Mouse (Mus musculus): ENCODE measurements around the gene Exd1. TPM values are rescaled to one million over a fixed set of nuclear protein-coding genes. Genes with fewer than 3 reads are reported as not detected.

Exd1 gene
- under 1 TPM; 0.64 to 0.76 TPM for total RNA-seq (2021)
- long read RNA-seq, partial matches to known transcripts: 0 of 1 reads
- long read RNA-seq, other reads (novel, unspliced or antisense): 1 of 1 reads

DNA sequence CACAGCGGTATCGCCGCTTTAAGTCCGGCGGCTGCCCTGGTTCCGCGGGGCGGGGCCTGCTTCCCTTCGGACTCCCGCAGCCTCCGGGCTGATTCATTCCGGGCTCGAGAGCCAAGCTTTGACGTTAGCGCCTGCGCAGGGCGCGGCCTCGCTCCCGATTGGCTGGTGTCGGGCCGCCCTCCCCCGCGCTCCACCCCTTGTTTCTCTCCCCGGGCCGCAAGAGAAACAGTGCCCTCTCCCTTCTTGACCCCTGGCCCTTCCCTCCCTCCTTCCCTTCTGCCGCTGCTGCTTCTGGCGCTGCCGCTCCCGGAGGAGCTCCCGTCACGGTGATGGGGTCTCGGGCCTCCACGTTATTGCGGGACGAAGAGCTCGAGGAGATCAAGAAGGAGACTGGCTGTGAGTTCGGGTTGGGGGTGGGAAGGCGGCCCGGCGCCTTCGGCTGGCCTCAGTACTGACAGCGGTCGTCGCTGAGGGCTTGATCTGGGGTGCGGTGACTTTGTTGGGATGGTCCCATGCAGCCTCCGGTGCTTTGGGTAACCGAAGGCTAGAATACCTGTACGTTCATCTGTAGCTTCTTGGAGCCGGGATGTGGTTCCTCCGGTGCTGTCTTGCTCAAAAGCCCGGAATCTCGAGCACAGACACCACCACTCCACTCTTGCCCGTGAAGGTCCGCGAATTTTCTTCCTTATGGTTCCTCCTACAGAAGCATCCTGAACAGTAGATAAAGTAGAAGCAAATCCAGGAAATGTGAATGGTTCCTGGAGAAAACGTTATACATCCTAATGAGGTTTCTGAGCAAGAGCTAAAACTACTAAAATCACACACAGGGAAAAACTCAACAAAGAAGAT is at the start of gene Exd1, which contains the start of gene Chp1:
TSS of gene Exd1 (minus strand) at position 106 of the 849 bp plus-strand sequence.
TSS of gene Chp1 (plus strand) at position 176 of the 849 bp plus-strand sequence.
- peak; percentile 98 to 99 for DNase-seq (ENCODE audit: low spot score in 2 of 2)

DNA sequence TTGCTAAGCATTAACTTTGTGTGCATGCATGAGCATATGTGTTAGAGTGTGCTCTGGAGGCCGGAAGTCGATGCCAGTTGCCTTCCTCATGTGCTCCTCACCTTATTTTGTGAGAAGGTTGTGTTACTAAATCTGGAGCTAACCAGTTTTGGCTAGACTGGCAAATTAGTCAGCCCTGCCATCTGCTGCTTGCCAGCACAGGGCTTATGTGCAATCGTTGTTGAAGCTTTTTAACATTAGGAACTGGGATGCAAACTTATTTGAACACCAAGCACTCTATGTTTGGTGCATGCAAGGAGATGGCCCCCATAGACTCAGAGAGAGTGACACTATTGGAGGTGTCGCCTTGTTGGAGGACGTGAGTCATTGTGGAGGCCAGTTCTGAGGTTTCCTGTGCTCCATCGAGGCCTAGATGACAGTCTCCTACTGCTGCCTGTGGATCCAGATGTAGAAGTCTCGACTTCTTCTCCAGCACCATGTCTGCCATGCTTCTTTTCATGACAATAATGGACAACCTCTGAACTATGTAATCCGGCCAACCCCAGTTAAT is 49.4 kb upstream of the Exd1 start:
- peak; percentile 53 to 75 for DNase-seq (ENCODE audit: low spot score in 2 of 2)

DNA sequence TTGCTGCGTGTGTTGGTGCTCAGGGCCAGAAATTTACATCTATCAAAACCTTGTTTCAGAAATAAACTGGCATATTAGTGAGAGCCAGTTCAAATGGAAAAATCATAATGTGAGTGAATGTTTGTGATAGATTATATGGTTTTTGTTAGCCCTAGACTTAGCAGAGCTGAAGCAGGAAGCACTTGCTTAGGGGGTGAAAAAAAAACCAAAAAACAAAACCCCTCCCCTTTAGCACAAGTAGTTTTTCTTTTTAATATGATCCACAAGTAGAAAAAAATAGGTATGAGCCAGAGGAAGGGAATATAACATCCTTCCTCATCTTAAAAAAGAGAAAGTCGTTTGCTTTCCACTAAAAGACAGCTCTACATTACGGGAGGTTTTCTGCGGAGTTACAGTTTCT is 47.9 kb upstream of the Exd1 start:
- DNase-seq (ENCODE audit: low spot score in 2 of 2): no peak

DNA sequence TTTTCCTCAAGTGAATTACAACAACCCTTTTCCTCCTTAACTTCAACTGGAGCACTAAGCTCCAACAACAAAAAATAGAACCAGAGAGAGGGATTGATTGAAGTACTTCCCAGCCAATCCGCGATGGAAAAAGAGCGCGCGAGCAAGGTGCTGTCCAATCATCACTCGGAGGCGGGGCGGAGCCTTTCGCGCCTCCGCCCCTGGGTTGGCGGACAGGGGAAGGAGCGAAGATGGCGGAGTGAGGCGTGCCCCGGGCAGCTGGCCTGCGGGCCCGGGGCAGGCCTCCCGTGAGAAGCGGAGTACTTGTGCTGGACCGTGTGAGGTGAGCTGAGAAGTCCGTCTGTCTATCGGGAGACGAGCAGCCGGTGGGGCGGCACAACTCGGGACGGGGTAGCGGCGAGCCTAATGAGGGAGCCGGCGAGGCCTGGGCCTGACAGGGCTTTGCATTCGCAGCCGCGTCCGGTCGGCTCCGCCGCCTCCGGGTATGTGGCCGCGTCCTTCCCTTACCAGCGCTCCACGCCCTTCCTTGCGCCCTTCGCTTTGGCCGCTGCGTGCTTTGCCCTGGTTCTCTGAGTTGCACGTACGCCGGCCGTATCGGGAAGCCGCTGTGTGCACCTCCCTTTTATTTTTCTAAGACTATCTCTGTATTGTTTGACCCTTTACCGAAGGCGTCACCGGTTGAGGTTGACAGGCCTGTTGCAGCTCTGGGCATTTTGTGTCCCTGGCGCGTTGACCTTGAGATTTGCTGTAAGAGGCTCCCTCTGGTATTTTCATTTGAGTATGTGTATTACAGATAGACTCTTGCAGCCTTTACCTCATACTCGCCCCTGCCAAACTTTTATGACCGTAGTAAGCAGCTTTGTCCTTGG is 46.9 kb upstream of the Exd1 start:
- DNase-seq (ENCODE audit: low spot score in 2 of 2): peak; percentile 95 to 99

DNA sequence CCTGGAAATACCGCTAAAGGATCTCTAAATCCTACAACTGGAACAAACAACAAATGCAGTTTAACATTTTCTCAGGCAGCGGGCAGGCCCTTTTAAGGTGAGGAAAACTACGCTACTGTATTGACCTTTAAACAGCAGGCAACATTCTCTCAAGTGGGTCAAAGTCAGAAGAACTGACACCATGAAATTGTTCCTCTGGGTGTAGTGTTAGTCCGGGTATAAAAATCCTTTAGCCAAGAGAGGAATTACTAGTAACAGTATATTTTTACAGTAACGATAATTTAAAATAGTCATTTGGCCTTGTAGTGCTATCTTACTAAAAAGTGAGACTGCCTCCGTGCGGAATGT is 46.3 kb upstream of the Exd1 start:
- no peak for DNase-seq (ENCODE audit: low spot score in 2 of 2)

DNA sequence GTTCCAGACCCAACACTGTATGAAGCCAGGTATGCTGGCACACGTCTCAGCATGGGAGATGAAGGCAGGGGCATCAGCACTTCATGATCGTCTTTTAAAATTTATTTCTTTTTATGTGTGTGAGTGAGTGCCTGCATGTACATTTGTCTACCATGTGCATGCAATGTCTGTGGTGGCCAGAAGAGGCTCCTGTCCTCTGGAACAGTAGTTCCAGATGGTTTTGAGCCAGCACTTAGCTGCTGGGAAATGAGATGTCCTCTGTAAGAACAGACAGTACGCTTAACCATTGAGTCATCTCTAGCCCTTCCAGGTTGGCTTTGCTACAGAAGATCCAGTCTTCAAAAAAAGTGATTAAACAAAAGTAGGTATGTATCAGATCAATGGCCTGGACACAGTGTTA is 43.8 kb upstream of the Exd1 start:
- no peak for DNase-seq (ENCODE audit: low spot score in 2 of 2)

DNA sequence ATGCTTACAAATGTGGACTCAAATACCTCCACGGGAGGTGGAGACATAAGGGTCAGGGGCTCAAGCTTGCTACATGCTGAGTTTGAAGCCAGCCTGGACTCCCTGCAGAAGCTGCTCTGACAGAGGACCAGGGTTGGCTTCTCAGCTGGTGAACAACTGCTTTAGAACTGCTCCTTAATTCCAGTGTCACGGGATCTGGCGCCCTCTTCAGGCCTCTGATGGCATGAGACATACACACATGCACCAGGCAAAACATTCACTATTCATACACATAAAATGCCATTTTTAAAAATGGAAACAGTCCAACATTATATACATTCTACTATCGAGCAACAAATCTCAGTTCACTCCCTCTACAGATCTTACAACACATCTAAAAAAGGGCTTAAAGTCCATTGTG is 40.0 kb upstream of the Exd1 start:
- DNase-seq (ENCODE audit: low spot score in 2 of 2): peak in 1 of 2 experiments; percentile 35

DNA sequence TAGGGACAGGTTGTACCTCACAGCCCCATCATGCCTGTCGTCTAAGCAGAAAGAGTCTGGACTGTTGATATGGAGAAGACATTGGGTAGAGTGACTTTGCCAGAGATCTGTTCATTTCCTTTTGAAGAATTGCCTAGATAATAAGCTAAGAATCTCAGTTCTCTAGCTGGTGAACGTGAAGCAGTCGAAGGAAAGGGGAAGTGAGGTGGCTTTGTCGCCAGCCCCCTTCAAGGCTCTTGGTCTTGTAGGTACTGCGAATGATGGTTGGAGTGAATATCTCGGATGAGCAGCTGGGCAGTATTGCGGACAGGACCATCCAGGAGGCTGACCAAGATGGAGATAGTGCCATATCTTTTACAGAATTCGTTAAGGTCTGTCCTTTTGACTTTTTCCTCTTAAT is 36.9 kb upstream of the Exd1 start:
- no peak for DNase-seq (ENCODE audit: low spot score in 2 of 2)

DNA sequence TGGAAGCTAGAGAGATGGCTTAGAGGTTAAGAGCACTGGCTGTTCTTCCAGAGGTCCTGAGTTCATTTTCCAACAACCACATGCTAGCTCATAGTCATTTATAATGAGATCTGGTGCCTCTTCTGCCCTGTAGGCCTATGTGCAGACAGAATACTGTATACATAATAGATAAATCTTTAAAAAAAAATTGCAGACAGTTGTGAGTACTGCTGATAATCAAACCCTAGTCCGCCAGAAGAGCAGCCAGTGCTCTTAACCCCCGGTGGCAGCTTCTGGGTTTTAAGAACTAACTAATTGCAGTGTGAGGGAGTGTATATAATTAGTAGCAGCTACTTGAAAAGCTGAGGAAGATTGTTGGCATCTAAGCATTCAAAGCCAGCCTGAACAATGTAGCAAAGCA is 36.0 kb upstream of the Exd1 start:
- DNase-seq (ENCODE audit: low spot score in 2 of 2): no peak

DNA sequence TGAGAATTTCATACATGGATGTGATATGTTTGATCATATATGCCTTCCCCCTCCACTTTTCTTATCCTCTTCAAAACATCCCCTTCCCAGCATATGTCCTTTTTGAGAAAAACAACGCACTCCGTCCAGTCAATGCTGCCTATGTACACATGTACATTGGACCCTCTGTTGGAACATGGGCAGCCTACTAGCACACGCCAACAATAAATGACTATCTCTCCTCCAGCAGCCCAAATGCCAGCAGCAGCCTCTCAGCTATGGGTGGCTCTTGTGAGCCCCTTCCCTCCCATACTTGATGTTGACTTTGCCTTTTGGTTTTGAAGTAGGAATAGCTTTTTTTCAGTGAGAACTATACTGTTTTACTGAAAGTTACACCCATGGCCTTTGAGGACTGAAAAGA is 34.1 kb upstream of the Exd1 start:
- no peak for DNase-seq (ENCODE audit: low spot score in 2 of 2)

DNA sequence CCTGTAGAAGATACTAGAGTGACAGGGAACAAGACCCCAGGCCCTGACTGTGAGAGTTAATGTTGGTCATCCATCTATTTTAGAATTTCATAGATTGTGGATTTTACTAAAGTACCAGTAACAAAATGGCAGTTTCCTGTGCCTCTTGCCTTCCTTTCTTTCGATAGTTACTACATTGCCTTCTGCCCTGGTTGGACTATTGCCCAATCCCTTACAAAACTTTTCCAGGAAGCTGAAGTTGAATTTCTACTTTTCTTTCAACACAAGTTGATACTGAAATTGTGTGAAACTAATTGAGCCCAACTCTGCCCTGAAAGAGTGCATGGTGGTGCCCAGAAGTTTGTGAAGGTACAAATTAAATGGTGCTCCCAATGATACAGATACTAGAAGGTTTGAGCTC is 25.0 kb upstream of the Exd1 start:
- no peak for DNase-seq (ENCODE audit: low spot score in 2 of 2)

DNA sequence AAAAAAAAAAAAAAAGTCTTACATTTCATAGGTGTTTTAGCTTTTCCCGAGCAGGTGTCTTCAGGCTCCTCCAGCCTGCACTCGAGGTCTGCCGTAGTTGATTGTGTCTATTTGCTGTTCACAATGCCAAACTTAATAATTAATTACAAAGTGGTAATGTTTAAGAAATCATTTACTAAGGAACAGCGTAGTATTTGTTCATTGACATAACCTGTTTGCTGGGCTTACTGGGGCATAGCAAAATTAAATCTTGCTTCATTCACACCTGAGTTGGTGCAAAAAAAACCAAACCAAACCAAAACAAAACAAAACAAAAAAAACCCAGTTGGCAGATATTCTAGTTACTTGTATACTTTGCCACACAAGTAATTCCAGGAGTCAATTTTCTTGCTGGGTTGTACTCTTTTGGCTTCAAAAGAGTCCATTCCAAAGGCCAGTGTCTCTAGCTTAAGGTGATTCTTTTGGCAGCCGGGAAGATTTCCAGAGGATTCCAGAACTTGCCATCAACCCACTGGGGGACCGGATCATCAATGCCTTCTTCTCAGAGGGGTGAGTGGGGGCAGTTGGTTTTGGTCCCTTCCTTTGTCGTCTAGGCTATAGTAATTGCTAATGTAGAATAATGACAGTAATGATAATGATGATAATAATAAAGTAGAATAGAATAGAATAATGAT is 18.9 kb upstream of the Exd1 start:
- no peak for DNase-seq (ENCODE audit: low spot score in 2 of 2)

DNA sequence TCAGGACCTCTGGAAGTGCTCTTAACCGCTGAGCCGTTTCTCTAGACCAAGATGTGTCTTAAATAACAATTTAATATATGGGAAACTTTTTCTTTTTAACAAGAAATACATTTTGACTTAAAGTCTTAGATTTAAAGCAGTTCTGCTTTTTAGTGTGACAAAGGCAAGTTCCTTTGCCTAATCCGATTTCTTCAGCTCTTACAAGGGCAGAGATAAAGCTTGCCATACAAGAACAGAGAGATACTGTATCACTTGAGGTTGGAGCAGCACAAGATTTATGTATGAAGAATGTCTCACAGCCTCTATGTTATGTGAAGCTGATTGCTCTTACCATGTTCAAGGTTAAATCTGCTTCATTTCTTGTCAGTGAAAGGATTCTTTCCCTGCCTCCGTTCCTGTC is 17.9 kb upstream of the Exd1 start:
- DNase-seq (ENCODE audit: low spot score in 2 of 2): no peak

DNA sequence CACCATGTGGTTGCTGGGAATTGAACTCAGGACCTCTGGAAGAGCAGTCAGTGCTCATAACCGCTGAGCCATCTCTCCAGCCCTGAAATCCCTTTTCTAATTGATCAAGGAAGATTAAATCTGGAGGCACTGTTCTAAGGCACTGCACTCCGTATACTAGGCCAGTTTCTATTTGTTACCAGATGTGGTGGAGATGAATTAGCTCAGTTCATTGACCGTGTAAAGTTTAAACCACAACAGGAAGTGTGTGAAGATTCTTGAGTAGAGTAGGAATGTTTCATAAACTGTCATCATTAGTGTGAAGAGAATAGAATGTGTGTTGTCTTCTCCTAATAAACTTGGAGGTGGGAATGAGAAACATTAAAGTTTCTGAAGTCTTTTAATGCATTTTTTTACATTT is 14.4 kb upstream of the Exd1 start:
- no peak for DNase-seq (ENCODE audit: low spot score in 2 of 2)

DNA sequence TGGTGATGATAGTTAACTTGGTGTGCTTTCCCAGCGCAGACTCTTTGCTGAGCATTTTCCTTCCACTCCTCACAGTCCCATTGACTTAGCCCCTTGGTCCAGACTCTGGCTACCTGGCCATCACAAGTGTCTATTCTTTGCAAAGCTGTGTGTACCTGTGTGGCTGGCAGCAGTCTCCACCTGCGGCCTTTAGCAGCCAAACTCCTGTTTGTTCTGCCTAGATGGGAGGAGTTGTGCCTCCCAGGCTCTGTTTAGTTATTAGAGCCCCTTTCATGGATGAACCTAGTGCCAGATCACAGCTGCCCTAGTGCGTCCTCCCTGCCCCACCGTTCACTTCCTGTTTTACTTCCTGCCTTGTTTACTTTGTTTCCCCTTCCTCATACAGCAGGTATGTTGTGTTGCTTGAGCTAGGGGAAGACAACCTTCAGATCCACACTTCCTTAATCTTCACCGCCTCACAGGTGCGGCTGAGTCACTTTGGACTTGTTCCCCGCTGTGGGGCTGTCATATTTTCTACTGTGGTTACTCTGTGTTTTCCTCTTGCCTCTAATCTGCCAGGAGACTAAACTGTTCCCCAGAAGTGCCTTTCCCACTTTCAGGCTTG is 11.4 kb upstream of the Exd1 start:
- no peak for DNase-seq (ENCODE audit: low spot score in 2 of 2)

DNA sequence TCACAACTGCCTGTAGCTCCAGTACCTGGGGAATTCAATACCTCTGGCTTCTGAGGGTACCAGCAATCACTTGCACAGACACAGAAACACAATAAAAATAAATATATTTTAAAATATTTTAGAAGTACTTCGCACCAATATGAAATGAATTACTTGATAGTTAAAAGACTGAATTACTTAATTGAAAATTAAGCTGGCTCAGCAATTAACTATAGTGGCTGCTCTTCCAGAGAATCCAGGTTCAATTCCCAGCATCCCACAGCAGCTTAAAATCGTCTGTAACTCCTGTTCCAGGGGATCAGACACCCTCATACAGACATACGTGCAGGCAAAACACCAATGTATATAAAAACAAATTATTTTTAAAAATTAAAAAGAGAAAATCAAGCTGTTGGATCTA is 10.6 kb upstream of the Exd1 start:
- DNase-seq (ENCODE audit: low spot score in 2 of 2): no peak

DNA sequence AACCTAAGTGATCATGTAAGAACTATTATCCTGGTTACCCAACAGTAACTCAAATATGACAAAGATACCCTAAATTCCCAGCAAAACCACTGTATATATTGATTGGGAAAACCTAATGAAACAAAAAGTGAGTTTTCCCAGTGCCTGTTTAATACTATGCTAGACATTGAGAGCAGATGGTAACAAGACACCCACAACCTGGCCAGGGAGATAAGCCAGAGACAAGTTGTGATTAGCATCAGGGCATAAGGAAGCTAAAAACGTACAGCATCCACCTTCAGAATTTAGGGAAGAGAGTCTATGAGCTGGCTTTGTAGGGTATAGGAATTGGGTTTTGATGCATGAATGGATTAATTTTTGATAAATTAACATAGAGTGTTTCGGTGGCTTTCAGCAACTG is 2.3 kb upstream of the Exd1 start:
- DNase-seq (ENCODE audit: low spot score in 2 of 2): peak in 1 of 2 experiments; percentile 44

DNA sequence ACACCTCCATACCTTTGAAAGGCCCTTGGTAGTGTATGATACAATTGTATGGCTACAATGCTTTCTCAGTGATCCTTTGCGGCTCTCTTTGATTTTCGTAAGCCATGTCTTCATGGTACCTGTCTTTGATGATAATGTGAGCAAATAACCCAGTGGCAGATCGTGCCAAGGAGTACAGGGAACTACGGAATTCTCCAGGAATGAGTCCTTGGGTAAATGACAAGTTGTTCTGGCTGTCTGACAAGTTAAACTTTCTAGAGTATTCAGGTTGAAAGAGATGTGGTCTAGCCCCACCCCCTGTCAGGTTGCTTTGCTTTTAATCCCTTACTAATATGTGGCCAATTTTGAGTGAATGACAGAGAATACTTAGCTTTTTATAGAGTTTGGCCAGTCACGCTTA is 1.3 kb upstream of the Exd1 start:
- DNase-seq (ENCODE audit: low spot score in 2 of 2): no peak

DNA sequence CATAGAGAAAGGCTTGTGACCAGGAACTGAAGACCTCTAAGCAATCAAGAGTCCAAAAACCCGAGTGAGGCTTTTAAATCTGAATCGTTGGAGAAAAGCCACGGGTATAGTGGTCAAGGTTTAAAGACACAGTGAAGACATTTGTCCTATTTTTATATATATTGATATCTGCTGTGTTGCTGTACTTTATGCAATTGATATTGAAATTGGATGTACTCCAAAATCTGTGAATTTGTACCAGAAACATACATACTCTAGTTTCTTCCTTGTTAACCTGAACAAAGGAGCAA is 889 bp upstream of the Exd1 start:
- no peak for DNase-seq (ENCODE audit: low spot score in 2 of 2)

DNA sequence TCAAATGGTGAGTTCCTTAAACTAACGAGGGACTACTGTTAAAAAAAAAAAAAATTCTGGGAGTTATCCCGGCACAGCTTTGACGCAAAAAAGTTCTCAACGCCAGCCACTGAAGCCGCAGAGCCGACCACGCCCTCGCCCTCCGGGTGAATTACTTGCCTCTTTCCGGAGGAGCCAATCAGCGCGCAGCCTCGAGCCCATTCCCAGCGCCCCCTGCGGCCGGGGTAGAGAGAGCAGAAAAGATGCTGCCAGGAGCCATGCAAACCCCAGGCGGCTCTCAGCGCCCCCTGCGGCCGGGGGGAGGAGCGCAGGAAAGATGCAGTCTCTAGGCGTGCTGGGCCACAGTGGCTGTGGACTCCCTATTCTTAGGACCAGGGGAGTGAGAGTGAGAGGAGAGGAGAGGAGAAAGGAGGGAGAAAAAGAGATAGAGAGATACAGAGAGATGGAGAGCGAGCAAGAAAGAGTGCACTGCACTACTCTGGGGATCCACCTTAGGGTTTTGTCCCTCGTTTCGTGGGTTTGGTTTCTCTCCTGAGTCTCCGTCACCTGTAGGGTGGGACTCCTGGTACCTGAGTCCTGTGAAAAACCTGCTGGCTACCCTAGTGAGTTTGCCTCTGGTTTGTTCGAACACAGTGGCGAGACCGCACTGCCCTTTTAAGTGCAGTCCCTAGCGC is 442 bp downstream of the Exd1 start:
- peak; percentile 64 to 83 for DNase-seq (ENCODE audit: low spot score in 2 of 2)

DNA sequence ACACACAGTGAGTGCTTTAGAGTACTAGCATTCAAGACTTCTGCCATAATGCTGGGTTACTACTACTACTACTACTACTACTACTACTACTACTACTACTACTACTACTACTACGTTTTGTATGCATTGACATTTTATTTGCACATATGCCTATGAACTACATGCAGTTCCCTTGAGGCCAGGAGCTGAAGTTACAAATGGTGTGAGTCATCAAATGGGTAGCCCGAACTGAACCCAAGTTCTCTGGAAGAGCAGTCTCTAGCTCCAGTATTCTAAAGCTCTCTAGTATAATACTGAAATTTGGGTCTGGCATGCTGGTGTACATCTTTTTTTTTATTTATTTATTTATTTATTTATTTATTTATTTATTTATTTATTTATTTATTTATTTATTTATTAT is 3.8 kb downstream of the Exd1 start:
- DNase-seq (ENCODE audit: low spot score in 2 of 2): no peak

All from layer of hippocampus, adult 18-20 months (tissue).